Mouse (Mus musculus) heart, embryonic 10.5 days (tissue): ENCODE data around the gene D3Ertd751e. TPM values are rescaled to one million over a fixed set of nuclear protein-coding genes. Genes with fewer than 3 reads are reported as not detected.

Experiments
- DNase-seq: peaks from one replicate; pipeline ENCODE4 v3.0.0-alpha.2; 2017; ENCODE audit warnings: low spot score
- H3K27ac ChIP-seq: fragments of 300-500 bp; sonication (generic); 2 replicates; pipeline ENCODE4 v1.5.1; 2016; ENCODE audit warnings: mild to moderate bottlenecking
- H3K27me3 ChIP-seq: fragments of 300-500 bp; sonication (generic); 2 replicates; pipeline ENCODE4 v1.6.1; 2016; ENCODE audit warnings: mild to moderate bottlenecking; ENCODE audit not compliant: poor library complexity, insufficient read depth, severe bottlenecking
- H3K36me3 ChIP-seq: fragments of 300-500 bp; sonication (generic); 2 replicates; pipeline ENCODE4 v1.6.1; 2016; ENCODE audit warnings: mild to moderate bottlenecking, moderate library complexity
- H3K4me1 ChIP-seq: fragments of 300-500 bp; sonication (generic); 2 replicates; pipeline ENCODE4 v1.6.1; 2016; ENCODE audit warnings: mild to moderate bottlenecking
- H3K4me3 ChIP-seq: fragments of 300-500 bp; sonication (generic); 2 replicates; pipeline ENCODE4 v1.5.1; 2016; ENCODE audit warnings: mild to moderate bottlenecking, moderate library complexity
- H3K9me3 ChIP-seq: fragments of 300-500 bp; sonication (generic); 2 replicates; pipeline ENCODE4 v1.6.1; 2016; ENCODE audit warnings: mild to moderate bottlenecking, moderate library complexity
- WGBS: fragments of 180-500 bp; shearing (Covaris S2); methylation state at CpG from one replicate; pipeline ENCODE4 v1.1.7; 2016; 5-methylcytosine and 5-hydroxymethylcytosine counted together
- polyA plus RNA-seq: library from polyadenylated mRNA; unstranded; fragments of >200 nt; fragmentation: Nextera tagmentation; extraction: Ambion mirVana; gene quantifications from 2 replicates; pipeline ENCODE4 v1.2.1, GENCODE M21; 2016

The D3Ertd751e gene
- 19.2 and 19.6 TPM in 2 replicates for polyA plus RNA-seq

- Histone ChIP-seq H3K27ac (peak within 1 kb of the TSS; percentile 94), H3K4me1 (peaks cover 7% of the 10 kb centered on the region; the same call in 1 of the 2 replicates), H3K4me3 (peak within 1 kb of the TSS; percentile 74), H3K9me3 (no peaks in the 10 kb centered on the region), H3K36me3 (0 out of 2 replicates have a peak, but pooled peaks cover 2% of the 10 kb centered on the region), H3K27me3 (no peaks in the 10 kb centered on the region)
- DNase-seq: peak; percentile 98
- WGBS: under 1% methylated on average over 66 of the region's 66 CpGs
Measured at GRCm38 (mm10) chr3:41742278-41742934, at the start of gene D3Ertd751e, which contains the start of gene Sclt1. Gene D3Ertd751e, plus strand, starts transcription at chr3:41742611. Gene Sclt1, minus strand, starts transcription at chr3:41742514.

- Histone ChIP-seq H3K27ac (no peak overlapping the region), H3K9me3 (no peaks in the 10 kb centered on the region)
- 47% methylated on average over 1 of the region's 1 CpGs for WGBS
Measured at GRCm38 (mm10) chr3:41695681-41696080, 46.7 kb upstream of the D3Ertd751e start.

GRCm38 (mm10) chr3:41741601-41742277 lies 672 bp upstream of the D3Ertd751e start:
- DNase-seq: peak; percentile 76
- under 1% methylated on average over 39 of the region's 39 CpGs for WGBS
- Histone ChIP-seq H3K27me3 (no peaks in the 10 kb centered on the region), H3K27ac (peak overlapping the region; percentile 94), H3K36me3 (0 out of 2 replicates have a peak, but pooled peaks cover 2% of the 10 kb centered on the region), H3K9me3 (no peaks in the 10 kb centered on the region), H3K4me1 (peaks cover 7% of the 10 kb centered on the region; the same call in 1 of the 2 replicates), H3K4me3 (peak overlapping the region; percentile 74)

More at GRCm38 (mm10) chr3:41695681-41696080, 46.7 kb upstream of the D3Ertd751e start:
- H3K27me3 ChIP-seq: no peaks in the 10 kb centered on the region
- no peak for DNase-seq
- H3K36me3 ChIP-seq: peaks cover 12% of the 10 kb centered on the region; the same call in 1 of the 2 replicates
- H3K4me1 ChIP-seq: no peaks in the 10 kb centered on the region
- H3K4me3 ChIP-seq: no peak overlapping the region

- Histone ChIP-seq H3K9me3 (no peaks in the 10 kb centered on the region), H3K4me3 (peak overlapping the region; percentile 74), H3K36me3 (no peaks in the 10 kb centered on the region), H3K27ac (no peak overlapping the region), H3K4me1 (peaks cover 7% of the 10 kb centered on the region; the same call in 1 of the 2 replicates), H3K27me3 (no peaks in the 10 kb centered on the region)
- WGBS: 62% methylated on average over 6 of the region's 6 CpGs
- DNase-seq: no peak
Measured at GRCm38 (mm10) chr3:41743436-41743835, 1.0 kb downstream of the D3Ertd751e start.

- Histone ChIP-seq H3K4me3 (no peak overlapping the region), H3K9me3 (no peaks in the 10 kb centered on the region), H3K4me1 (no peaks in the 10 kb centered on the region), H3K27me3 (no peaks in the 10 kb centered on the region), H3K36me3 (peaks cover 8% of the 10 kb centered on the region; the same call in 1 of the 2 replicates), H3K27ac (no peak overlapping the region)
- 78% methylated on average over 2 of the region's 2 CpGs for WGBS
- no peak for DNase-seq
Measured at GRCm38 (mm10) chr3:41754556-41754955, 12.1 kb downstream of the D3Ertd751e start.

- no peak for DNase-seq
Measured at GRCm38 (mm10) chr3:41762091-41762490, 19.7 kb downstream of the D3Ertd751e start.

GRCm38 (mm10) chr3:41812447-41812846 lies 70.0 kb downstream of the D3Ertd751e start:
- Histone ChIP-seq H3K27ac (no peak overlapping the region), H3K4me3 (no peak overlapping the region), H3K4me1 (no peaks in the 10 kb centered on the region), H3K36me3 (no peaks in the 10 kb centered on the region), H3K27me3 (no peaks in the 10 kb centered on the region), H3K9me3 (no peaks in the 10 kb centered on the region)
- no peak for DNase-seq

More at GRCm38 (mm10) chr3:41762091-41762490, 19.7 kb downstream of the D3Ertd751e start:
- Histone ChIP-seq H3K27ac (no peak overlapping the region), H3K9me3 (no peaks in the 10 kb centered on the region), H3K27me3 (no peaks in the 10 kb centered on the region), H3K36me3 (0 out of 2 replicates have a peak, but pooled peaks cover 4% of the 10 kb centered on the region), H3K4me3 (no peak overlapping the region), H3K4me1 (no peaks in the 10 kb centered on the region)
- WGBS: 84% methylated on average over 3 of the region's 3 CpGs

Other genes starting within 250 kb of the D3Ertd751e start
- 13.1 and 17.8 TPM in 2 replicates for gene Jade1, start 186.9 kb upstream of the D3Ertd751e start, polyA plus RNA-seq
- 10.0 and 15.4 TPM in 2 replicates for gene Sclt1, start 97 bp upstream of the D3Ertd751e start, polyA plus RNA-seq